Mouse (Mus musculus) hindbrain, embryonic 11.5 days (tissue): ENCODE results near the gene Gm5767. TPM values are rescaled to one million over a fixed set of nuclear protein-coding genes. Genes with fewer than 3 reads are reported as not detected.

Experiments used
- ATAC-seq: fragments of 200-750 bp; cut with Nextera tagmentation; 2 replicates; pipeline ENCODE4 v1.8.0; 2017; ENCODE audit warnings: mild to moderate bottlenecking, moderate TSS enrichment, moderate library complexity; ENCODE audit not compliant: low FRiP score
- DNase-seq: peaks from one replicate; pipeline ENCODE4 v3.0.0-alpha.2; 2015; ENCODE audit warnings: low spot score
- H3K27ac ChIP-seq: fragments of 300-500 bp; sonication (generic); 2 replicates; pipeline ENCODE4 v1.5.1; 2014; ENCODE audit warnings: mild to moderate bottlenecking, low read depth, low read length
- H3K27me3 ChIP-seq: fragments of 300-500 bp; sonication (generic); 2 replicates; pipeline ENCODE4 v1.6.1; 2014; ENCODE audit warnings: mild to moderate bottlenecking, low read length, moderate library complexity, mixed read lengths; ENCODE audit not compliant: control insufficient read depth, insufficient read depth
- H3K36me3 ChIP-seq: fragments of 300-500 bp; sonication (generic); 2 replicates; pipeline ENCODE4 v1.6.1; 2014; ENCODE audit warnings: mild to moderate bottlenecking, low read length, moderate library complexity, mixed read lengths; ENCODE audit not compliant: control insufficient read depth, insufficient read depth
- H3K4me1 ChIP-seq: fragments of 300-500 bp; sonication (generic); replicated peaks from 2 replicates; pipeline ENCODE4 v1.6.1; 2014; ENCODE audit warnings: low read length, mixed read lengths; ENCODE audit not compliant: control insufficient read depth, insufficient read depth
- H3K4me2 ChIP-seq: fragments of 300-500 bp; sonication (generic); replicated peaks from 2 replicates; pipeline ENCODE4 v1.6.1; 2014; ENCODE audit warnings: mild to moderate bottlenecking, low read depth, low read length
- H3K4me3 ChIP-seq: fragments of 300-500 bp; sonication (generic); 2 replicates; pipeline ENCODE4 v1.5.1; 2014; ENCODE audit warnings: low read depth, low read length
- H3K9ac ChIP-seq: fragments of 300-500 bp; sonication (generic); 2 replicates; pipeline ENCODE4 v1.6.1; 2014; ENCODE audit warnings: low read depth, low read length
- H3K9me3 ChIP-seq: fragments of 300-500 bp; sonication (generic); 2 replicates; pipeline ENCODE4 v1.6.1; 2016; ENCODE audit warnings: low read length; ENCODE audit not compliant: control insufficient read depth
- WGBS: fragments of 180-500 bp; shearing (Covaris S2); extraction: QIAGEN DNeasy Blood & Tissue Kit; methylation state at CpG from one replicate; pipeline ENCODE4 v1.1.7; 2014; 5-methylcytosine and 5-hydroxymethylcytosine counted together
- polyA plus RNA-seq: library from polyadenylated mRNA; unstranded; fragments of >200 nt; fragmentation: Nextera tagmentation; extraction: Ambion mirVana; gene quantifications from 2 replicates; pipeline ENCODE4 v1.2.1, GENCODE M21; 2014

Gm5767 gene
- polyA plus RNA-seq, 1 experiment from 2014 or later: not detected

- no peak overlapping the region for H3K4me2 ChIP-seq
- H3K27me3 ChIP-seq: no peaks in the 10 kb centered on the region
- H3K9ac ChIP-seq: no peak overlapping the region
- ATAC-seq (no peak), DNase-seq (no peak)
- H3K9me3 ChIP-seq: no peaks in the 10 kb centered on the region
- no peak overlapping the region for H3K4me3 ChIP-seq
- WGBS: 77% methylated on average over 2 of the region's 2 CpGs
- 0 out of 2 replicates have a peak overlapping the region, but pooled peaks have one; percentile 30 for H3K27ac ChIP-seq
- peaks cover 3% of the 10 kb centered on the region; the same call in 1 of the 2 replicates for H3K36me3 ChIP-seq
- peaks cover 11% of the 10 kb centered on the region; the same call in 1 of the 2 replicates for H3K4me1 ChIP-seq
Observed at GRCm38 (mm10) chr16:8666452-8666851, 14.1 kb upstream of the Gm5767 start.

- Histone ChIP-seq H3K4me3 (no peak overlapping the region), H3K4me1 (peaks cover 11% of the 10 kb centered on the region; the same call in 1 of the 2 replicates), H3K9me3 (no peaks in the 10 kb centered on the region), H3K27me3 (no peaks in the 10 kb centered on the region), H3K27ac (no peak overlapping the region), H3K36me3 (no peaks in the 10 kb centered on the region), H3K9ac (no peak overlapping the region), H3K4me2 (no peak overlapping the region)
- ATAC-seq (no peak), DNase-seq (no peak)
- WGBS: 88% methylated on average over 7 of the region's 7 CpGs
Observed at GRCm38 (mm10) chr16:8667261-8667660, 13.3 kb upstream of the Gm5767 start.

GRCm38 (mm10) chr16:8667814-8668213 is 12.8 kb upstream of the Gm5767 start:
- 69% methylated on average over 4 of the region's 4 CpGs for WGBS
- no peak overlapping the region for H3K27ac ChIP-seq
- no peaks in the 10 kb centered on the region for H3K27me3 ChIP-seq
- no peaks in the 10 kb centered on the region for H3K9me3 ChIP-seq
- no peak overlapping the region for H3K9ac ChIP-seq
- H3K4me1 ChIP-seq: peaks cover 11% of the 10 kb centered on the region; the same call in 1 of the 2 replicates
- no peak overlapping the region for H3K4me2 ChIP-seq
- ATAC-seq: no peak
- no peak for DNase-seq
- no peak overlapping the region for H3K4me3 ChIP-seq
- no peaks in the 10 kb centered on the region for H3K36me3 ChIP-seq

- Histone ChIP-seq H3K4me3 (no peak overlapping the region), H3K36me3 (no peaks in the 10 kb centered on the region), H3K4me1 (peaks cover 11% of the 10 kb centered on the region; the same call in 1 of the 2 replicates), H3K27me3 (no peaks in the 10 kb centered on the region; the same call in 1 of the 2 replicates), H3K9ac (no peak overlapping the region), H3K9me3 (no peaks in the 10 kb centered on the region), H3K4me2 (no peak overlapping the region; the same call in 1 of the 2 replicates), H3K27ac (no peak overlapping the region)
- DNase-seq: no peak
- no peak for ATAC-seq
- 79% methylated on average over 2 of the region's 2 CpGs for WGBS
Observed at GRCm38 (mm10) chr16:8668386-8668785, 12.2 kb upstream of the Gm5767 start.

GRCm38 (mm10) chr16:8669432-8669831 is 11.1 kb upstream of the Gm5767 start:
- Histone ChIP-seq H3K4me3 (peak overlapping the region; percentile 71), H3K4me1 (peaks cover 11% of the 10 kb centered on the region; the same call in 1 of the 2 replicates), H3K9ac (peak overlapping the region; percentile 83), H3K9me3 (no peaks in the 10 kb centered on the region), H3K27me3 (no peaks in the 10 kb centered on the region; the same call in 1 of the 2 replicates), H3K27ac (no peak overlapping the region), H3K36me3 (no peaks in the 10 kb centered on the region), H3K4me2 (peak overlapping the region; percentile 62)
- ATAC-seq (no peak), DNase-seq (no peak)
- WGBS: 60% methylated on average over 5 of the region's 5 CpGs

- Histone ChIP-seq H3K4me3 (peak overlapping the region; percentile 71), H3K27ac (peak overlapping the region; percentile 79), H3K4me1 (peaks cover 11% of the 10 kb centered on the region; the same call in 1 of the 2 replicates), H3K9me3 (no peaks in the 10 kb centered on the region), H3K4me2 (peak overlapping the region; percentile 62), H3K27me3 (no peaks in the 10 kb centered on the region; the same call in 1 of the 2 replicates), H3K9ac (peak overlapping the region; percentile 83), H3K36me3 (no peaks in the 10 kb centered on the region)
- 6% methylated on average over 14 of the region's 15 CpGs for WGBS
- DNase-seq (peak; percentile 75), ATAC-seq (peak; percentile 61)
Observed at GRCm38 (mm10) chr16:8670041-8671035, 10.2 kb upstream of the Gm5767 start.

- H3K4me1 ChIP-seq: peaks cover 8% of the 10 kb centered on the region; the same call in 1 of the 2 replicates
- peak; percentile 91 for ATAC-seq
- DNase-seq: peak; percentile 97
Observed at GRCm38 (mm10) chr16:8671551-8672349, 8.8 kb upstream of the Gm5767 start, which contains the start of gene Carhsp1. Gene Carhsp1, minus strand, starts transcription at chr16:8672155.

GRCm38 (mm10) chr16:8672350-8672687 is 8.3 kb upstream of the Gm5767 start:
- Histone ChIP-seq H3K27ac (no peak overlapping the region), H3K9ac (peak overlapping the region; percentile 83; the same call in 1 of the 2 replicates), H3K36me3 (no peaks in the 10 kb centered on the region), H3K4me2 (peak overlapping the region; percentile 62), H3K9me3 (no peaks in the 10 kb centered on the region), H3K4me3 (peak overlapping the region; percentile 71), H3K4me1 (peaks cover 8% of the 10 kb centered on the region; the same call in 1 of the 2 replicates), H3K27me3 (no peaks in the 10 kb centered on the region; the same call in 1 of the 2 replicates)
- WGBS: under 1% methylated on average over 18 of the region's 18 CpGs
- DNase-seq (no peak), ATAC-seq (no peak)

More at GRCm38 (mm10) chr16:8671551-8672349, 8.8 kb upstream of the Gm5767 start, which contains the start of gene Carhsp1:
- no peaks in the 10 kb centered on the region for H3K36me3 ChIP-seq
- peak within 1 kb of the TSS; percentile 62 for H3K4me2 ChIP-seq
- peak within 1 kb of the TSS; percentile 83 for H3K9ac ChIP-seq
- WGBS: under 1% methylated on average over 67 of the region's 67 CpGs
- H3K27ac ChIP-seq: peak within 1 kb of the TSS; percentile 79
- no peaks in the 10 kb centered on the region; the same call in 1 of the 2 replicates for H3K27me3 ChIP-seq
- peak within 1 kb of the TSS; percentile 71 for H3K4me3 ChIP-seq
- H3K9me3 ChIP-seq: no peaks in the 10 kb centered on the region
